Mouse (Mus musculus): ENCODE measurements at regions not wholly inside any gene's neighbourhood (a gene's known extent, or its start where the extent isn't known, plus 50 kb on each side); places are given as distances from the start of the nearest gene placed in this dataset.

GRCm38 (mm10) chr11:65638211-65638610, 149.9 kb downstream of the Map2k4 start:
- intact Hi-C loops (cut with DNase I), result no loop called here

- intact Hi-C loops (cut with DNase I), result no loop called here
These were observed 150.9 kb downstream of the Map2k4 start for GRCm38 (mm10) chr11:65637206-65637605.

GRCm38 (mm10) chr11:65635307-65635706, 152.8 kb downstream of the Map2k4 start:
- intact Hi-C loops (cut with DNase I), result no loop called here

- intact Hi-C loops (cut with DNase I), result loop anchor here (2.0 to 5.0 kb wide), 2 partner anchors 360 to 434 kb away; no protein-coding TSS in a partner anchor
These were observed 156.9 kb downstream of the Map2k4 start for GRCm38 (mm10) chr11:65631164-65631563.

- intact Hi-C loops (cut with DNase I), result loop anchor here (2.0 to 5.0 kb wide), 2 partner anchors 360 to 433 kb away; no protein-coding TSS in a partner anchor
These were observed 157.7 kb downstream of the Map2k4 start for GRCm38 (mm10) chr11:65630436-65630835.

- intact Hi-C loops (cut with DNase I), result no loop called here
These were observed 158.8 kb downstream of the Map2k4 start for GRCm38 (mm10) chr11:65629320-65629719.

GRCm38 (mm10) chr11:65618976-65619375, 169.1 kb downstream of the Map2k4 start:
- intact Hi-C loops (cut with DNase I), result no loop called here

- intact Hi-C loops (cut with DNase I), result no loop called here
These were observed 177.6 kb downstream of the Map2k4 start for GRCm38 (mm10) chr11:65610536-65610935.

- intact Hi-C loops (cut with DNase I), result no loop called here
These were observed 179.0 kb downstream of the Map2k4 start for GRCm38 (mm10) chr11:65609056-65609455.

- intact Hi-C loops (cut with DNase I), result no loop called here
These were observed 190.6 kb downstream of the Map2k4 start for GRCm38 (mm10) chr11:65597298-65598076.

GRCm38 (mm10) chr11:65588491-65588890, 199.6 kb downstream of the Map2k4 start:
- intact Hi-C loops (cut with DNase I), result no loop called here

GRCm38 (mm10) chr11:65567831-65568230, 220.3 kb downstream of the Map2k4 start:
- intact Hi-C loops (cut with DNase I), result no loop called here

GRCm38 (mm10) chr11:65558236-65558635, 229.9 kb downstream of the Map2k4 start:
- intact Hi-C loops (cut with DNase I), result no loop called here

GRCm38 (mm10) chr11:65551073-65551472, 237.0 kb downstream of the Map2k4 start:
- intact Hi-C loops (cut with DNase I), result no loop called here

GRCm38 (mm10) chr11:65544281-65544680, 243.8 kb downstream of the Map2k4 start:
- intact Hi-C loops (cut with DNase I), result no loop called here

GRCm38 (mm10) chr11:65543581-65543980, 244.5 kb downstream of the Map2k4 start:
- intact Hi-C loops (cut with DNase I), result no loop called here

- intact Hi-C loops (cut with DNase I), result no loop called here
These were observed 251.0 kb downstream of the Map2k4 start for GRCm38 (mm10) chr11:65537046-65537630.

- intact Hi-C loops (cut with DNase I), result no loop called here
These were observed 252.2 kb downstream of the Map2k4 start for GRCm38 (mm10) chr11:65535726-65536442.

- intact Hi-C loops (cut with DNase I), result loop anchor here (5.0 kb wide), 1 partner anchor 258 kb away; no protein-coding TSS in a partner anchor
These were observed 257.4 kb downstream of the Map2k4 start for GRCm38 (mm10) chr11:65530744-65531143.

GRCm38 (mm10) chr11:65505106-65505865, 235.5 kb upstream of the Myocd start:
- intact Hi-C loops (cut with DNase I), result no loop called here

GRCm38 (mm10) chr11:65497979-65498378, 228.2 kb upstream of the Myocd start:
- intact Hi-C loops (cut with DNase I), result no loop called here
